Mouse (Mus musculus) kidney, embryonic 16.5 days (tissue): Measurements from ENCODE around the gene Aff1. TPM values are rescaled to one million over a fixed set of nuclear protein-coding genes. Genes with fewer than 3 reads are reported as not detected.

Source experiments
- ATAC-seq: fragments of 200-750 bp; cut with Nextera tagmentation; 2 replicates; pipeline ENCODE4 v1.8.0; 2017; ENCODE audit warnings: moderate TSS enrichment; ENCODE audit not compliant: low FRiP score, low TSS enrichment
- H3K27ac ChIP-seq: fragments of 300-500 bp; sonication (generic); 2 replicates; pipeline ENCODE4 v1.5.1; 2014; ENCODE audit warnings: low read length
- H3K27me3 ChIP-seq: fragments of 300-500 bp; sonication (generic); 2 replicates; pipeline ENCODE4 v1.6.1; 2014; ENCODE audit warnings: low read length, control low read depth, mixed read lengths; ENCODE audit not compliant: insufficient read depth
- H3K36me3 ChIP-seq: fragments of 300-500 bp; sonication (generic); 2 replicates; pipeline ENCODE4 v1.6.1; 2014; ENCODE audit warnings: low read length, control low read depth, mixed read lengths; ENCODE audit not compliant: insufficient read depth
- H3K4me1 ChIP-seq: fragments of 300-500 bp; sonication (generic); 2 replicates; pipeline ENCODE4 v1.6.1; 2014; ENCODE audit warnings: low read length, control low read depth, mixed read lengths; ENCODE audit not compliant: insufficient read depth
- H3K4me2 ChIP-seq: fragments of 300-500 bp; sonication (generic); replicated peaks from 2 replicates; pipeline ENCODE4 v1.6.1; 2014; ENCODE audit warnings: low read depth, low read length
- H3K4me3 ChIP-seq: fragments of 300-500 bp; sonication (generic); 2 replicates; pipeline ENCODE4 v1.5.1; 2014; ENCODE audit warnings: mild to moderate bottlenecking, low read length
- H3K9ac ChIP-seq: fragments of 300-500 bp; sonication (generic); replicated peaks from 2 replicates; pipeline ENCODE4 v1.6.1; 2014; ENCODE audit warnings: low read length
- H3K9me3 ChIP-seq: fragments of 300-500 bp; sonication (generic); 2 replicates; pipeline ENCODE4 v1.6.1; 2016; ENCODE audit warnings: low read length, control low read depth
- WGBS: fragments of 180-500 bp; shearing (Covaris S2); extraction: QIAGEN DNeasy Blood & Tissue Kit; methylation state at CpG from one replicate; pipeline ENCODE4 v1.1.7; 2014; 5-methylcytosine and 5-hydroxymethylcytosine counted together
- polyA plus RNA-seq: library from polyadenylated mRNA; unstranded; fragments of >200 nt; fragmentation: Nextera tagmentation; extraction: Ambion mirVana; gene quantifications from 2 replicates; pipeline ENCODE4 v1.2.1, GENCODE M21; 2015

The Aff1 gene
- polyA plus RNA-seq, 1 experiment from 2014 or later, result 13.2 TPM

DNA sequence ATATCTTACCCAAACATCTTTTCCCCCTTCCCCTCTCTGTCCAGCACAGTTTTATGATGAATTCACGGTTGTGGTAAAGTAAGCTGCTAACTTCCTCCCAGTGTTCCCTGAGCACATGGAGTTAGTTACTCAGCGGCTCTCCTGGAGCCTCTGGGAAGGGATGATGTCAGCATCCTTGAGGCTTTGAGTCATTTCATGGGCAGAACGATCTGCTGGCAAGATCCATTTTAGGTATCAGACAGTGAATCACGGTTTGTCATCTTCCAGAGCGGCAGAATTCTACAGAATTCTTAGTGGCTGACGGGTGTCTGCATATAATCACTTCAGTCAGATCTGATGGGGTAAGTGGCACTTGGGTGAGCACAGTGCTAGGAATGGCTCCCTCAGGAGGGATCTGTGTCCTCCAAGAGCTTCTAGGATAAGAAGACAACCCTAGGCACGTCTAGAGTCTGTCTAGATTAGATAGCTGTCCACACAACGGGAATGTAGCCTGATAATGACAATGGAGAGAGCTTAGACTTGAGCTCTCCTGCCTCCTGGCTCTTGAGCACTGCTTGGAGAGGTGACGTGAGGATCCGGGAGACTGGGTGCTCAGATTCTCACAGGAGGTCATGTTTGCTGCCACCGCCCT is 82.6 kb downstream of the Aff1 start:
- WGBS, result 59% methylated on average over 11 of the region's 11 CpGs
- Histone ChIP-seq H3K27me3 (no peaks in the 10 kb centered on the region), H3K9me3 (no peaks in the 10 kb centered on the region), H3K4me3 (no peak overlapping the region), H3K36me3 (no peaks in the 10 kb centered on the region), H3K9ac (no peak overlapping the region), H3K27ac (peak overlapping the region; percentile 77), H3K4me2 (no peak overlapping the region), H3K4me1 (peaks cover 85% of the 10 kb centered on the region)
- no peak for ATAC-seq

DNA sequence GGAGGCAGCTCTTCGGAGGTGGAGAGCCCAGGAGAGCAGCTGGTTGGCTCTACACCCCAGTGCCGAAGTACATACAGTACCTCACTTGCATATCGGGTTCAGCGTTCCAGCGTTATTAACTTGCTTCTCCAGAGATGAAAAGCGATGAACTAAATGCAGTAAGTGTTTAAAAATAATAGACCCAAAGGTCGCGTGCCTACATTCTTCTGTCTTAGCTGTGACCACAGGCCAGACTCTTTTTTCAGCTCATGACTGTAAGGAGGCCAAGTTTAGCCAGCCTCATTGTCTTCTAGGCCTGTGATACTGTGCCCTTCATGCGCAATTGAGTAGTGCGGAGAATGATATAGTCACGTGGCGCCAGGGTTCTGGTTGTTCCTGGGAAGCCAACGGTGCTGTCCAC is 83.3 kb downstream of the Aff1 start:
- 0 out of 2 replicates have a peak, but pooled peaks have one; percentile 11 for ATAC-seq
- Histone ChIP-seq H3K27ac (peak overlapping the region; percentile 77), H3K9me3 (no peaks in the 10 kb centered on the region), H3K4me1 (peaks cover 91% of the 10 kb centered on the region), H3K9ac (no peak overlapping the region), H3K27me3 (no peaks in the 10 kb centered on the region), H3K4me2 (no peak overlapping the region), H3K36me3 (no peaks in the 10 kb centered on the region), H3K4me3 (no peak overlapping the region)
- 62% methylated on average over 13 of the region's 13 CpGs for WGBS

DNA sequence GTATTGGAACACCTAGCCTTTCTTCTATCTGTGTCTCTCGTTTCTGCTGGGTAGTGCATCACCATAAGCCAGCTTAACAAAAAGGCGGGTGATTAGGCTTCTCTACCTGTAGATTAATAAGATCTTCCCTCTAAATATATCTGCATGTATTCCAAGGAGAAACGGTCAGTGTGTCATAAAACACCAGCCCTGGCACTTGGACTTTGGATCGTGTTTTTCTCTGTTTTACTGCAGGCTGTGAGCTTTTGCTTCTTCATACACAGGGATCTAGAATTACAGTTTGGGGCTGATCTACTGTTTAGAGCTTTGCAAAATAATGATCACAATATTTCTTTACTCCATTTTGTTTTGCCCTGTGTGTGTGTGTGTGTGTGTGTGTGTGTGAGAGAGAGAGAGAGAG is 84.7 kb downstream of the Aff1 start:
- Histone ChIP-seq H3K4me1 (peaks cover 95% of the 10 kb centered on the region), H3K9me3 (no peaks in the 10 kb centered on the region), H3K27ac (peak overlapping the region; percentile 96), H3K36me3 (no peaks in the 10 kb centered on the region), H3K27me3 (no peaks in the 10 kb centered on the region), H3K9ac (no peak overlapping the region), H3K4me3 (no peak overlapping the region), H3K4me2 (no peak overlapping the region)
- 46% methylated on average over 4 of the region's 4 CpGs for WGBS
- ATAC-seq, result no peak

DNA sequence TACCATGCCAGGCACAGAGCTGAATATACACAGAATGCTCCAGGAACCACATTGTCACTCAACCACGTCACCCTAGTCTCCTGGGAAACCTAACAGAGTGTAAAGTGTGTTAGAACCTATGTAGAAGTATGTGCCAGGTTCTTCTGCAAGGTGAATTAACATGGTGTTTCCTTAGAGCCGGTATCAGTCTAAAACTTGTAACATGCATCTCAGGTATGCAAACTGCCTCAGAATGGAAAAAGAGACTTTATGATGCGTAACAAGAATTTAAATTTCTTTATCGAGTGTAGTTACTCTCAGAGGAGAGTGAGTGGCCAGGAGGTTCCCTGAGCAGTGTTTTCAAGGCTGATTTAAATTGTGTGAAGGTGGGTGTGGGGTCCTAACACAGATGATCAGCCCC is 85.3 kb downstream of the Aff1 start:
- ATAC-seq, result no peak; the same call in 1 of the 2 replicates
- H3K27me3 ChIP-seq, result no peaks in the 10 kb centered on the region
- H3K4me3 ChIP-seq, result no peak overlapping the region
- H3K4me1 ChIP-seq, result peaks cover 93% of the 10 kb centered on the region
- H3K9ac ChIP-seq, result no peak overlapping the region
- 46% methylated on average over 4 of the region's 4 CpGs for WGBS
- peak overlapping the region; percentile 96 for H3K27ac ChIP-seq
- no peaks in the 10 kb centered on the region for H3K36me3 ChIP-seq
- peak overlapping the region; percentile 53 for H3K4me2 ChIP-seq
- no peaks in the 10 kb centered on the region for H3K9me3 ChIP-seq

DNA sequence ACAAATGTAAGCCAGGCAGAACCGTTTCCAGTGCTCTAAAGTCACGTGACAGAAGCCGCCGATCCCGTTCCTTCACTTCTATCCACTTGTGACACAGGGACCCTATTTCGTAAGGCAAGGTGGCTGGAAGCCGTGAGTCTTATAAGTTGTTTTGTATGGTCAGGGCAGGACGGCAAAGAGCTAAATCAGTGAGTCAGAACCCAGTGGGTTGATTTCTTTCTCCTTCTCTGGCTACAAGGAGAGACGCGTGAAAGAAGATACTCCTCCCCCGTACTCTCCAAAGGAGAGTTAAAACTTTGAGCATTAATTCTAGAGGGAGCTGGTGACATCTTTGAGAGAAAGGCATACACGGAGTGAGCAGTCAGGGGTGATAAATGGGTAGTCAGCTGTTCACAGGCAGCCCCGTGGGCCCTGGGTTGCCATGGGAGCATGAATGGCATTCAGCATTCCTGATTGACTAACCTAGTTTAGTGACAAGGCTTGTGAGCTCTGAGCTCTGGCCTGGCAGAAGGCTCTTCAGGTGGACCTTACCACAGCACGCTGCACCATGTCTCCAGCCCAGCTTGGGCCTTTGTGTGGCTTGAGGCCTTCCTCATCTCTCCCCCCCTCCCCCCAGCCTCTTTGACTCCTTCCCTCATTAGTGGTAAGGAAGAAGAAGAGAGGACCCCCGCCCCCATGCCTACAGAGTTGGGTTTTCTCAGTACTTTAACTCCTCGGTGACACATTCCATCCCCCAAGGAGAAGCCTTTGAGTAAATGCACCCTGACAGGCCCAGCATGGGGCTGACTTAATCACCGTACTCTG is 86.3 kb downstream of the Aff1 start:
- peak overlapping the region; percentile 96 for H3K27ac ChIP-seq

DNA sequence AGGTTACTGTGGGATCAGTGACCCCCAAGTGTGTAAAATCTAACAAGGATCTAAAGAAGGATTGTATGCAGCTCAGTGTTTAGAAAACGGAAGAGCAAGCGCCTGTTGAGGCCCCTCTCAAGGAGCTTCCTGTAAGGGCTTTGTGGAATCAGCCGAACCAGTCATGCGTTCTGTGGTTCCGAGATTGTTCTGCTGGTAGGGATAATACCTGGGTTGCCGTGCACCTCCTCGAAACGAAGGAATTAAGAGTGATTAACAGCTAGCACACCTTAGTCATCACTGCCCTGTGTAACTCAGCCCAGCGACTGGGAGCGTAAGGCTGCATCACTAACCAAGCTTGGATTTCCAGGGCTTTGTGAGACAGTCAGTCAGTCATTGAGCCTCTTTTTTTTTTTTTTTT is 87.7 kb downstream of the Aff1 start:
- Histone ChIP-seq H3K27me3 (no peaks in the 10 kb centered on the region), H3K4me2 (0 out of 2 replicates have a peak overlapping the region, but pooled peaks have one; percentile 11), H3K9ac (no peak overlapping the region), H3K9me3 (no peaks in the 10 kb centered on the region), H3K4me3 (no peak overlapping the region), H3K4me1 (peaks cover 78% of the 10 kb centered on the region), H3K36me3 (peaks cover 10% of the 10 kb centered on the region), H3K27ac (peak overlapping the region; percentile 96)
- 31% methylated on average over 10 of the region's 10 CpGs for WGBS
- no peak for ATAC-seq

More for the DNA sequence above, 86.3 kb downstream of the Aff1 start:
- no peaks in the 10 kb centered on the region for H3K9me3 ChIP-seq
- peak; percentile 84 for ATAC-seq
- H3K36me3 ChIP-seq, result no peaks in the 10 kb centered on the region
- H3K4me2 ChIP-seq, result peak overlapping the region; percentile 53
- no peaks in the 10 kb centered on the region for H3K27me3 ChIP-seq
- peak overlapping the region; percentile 63 for H3K9ac ChIP-seq
- peaks cover 88% of the 10 kb centered on the region for H3K4me1 ChIP-seq
- WGBS, result 8% methylated on average over 17 of the region's 17 CpGs
- peak overlapping the region; percentile 32 for H3K4me3 ChIP-seq

DNA sequence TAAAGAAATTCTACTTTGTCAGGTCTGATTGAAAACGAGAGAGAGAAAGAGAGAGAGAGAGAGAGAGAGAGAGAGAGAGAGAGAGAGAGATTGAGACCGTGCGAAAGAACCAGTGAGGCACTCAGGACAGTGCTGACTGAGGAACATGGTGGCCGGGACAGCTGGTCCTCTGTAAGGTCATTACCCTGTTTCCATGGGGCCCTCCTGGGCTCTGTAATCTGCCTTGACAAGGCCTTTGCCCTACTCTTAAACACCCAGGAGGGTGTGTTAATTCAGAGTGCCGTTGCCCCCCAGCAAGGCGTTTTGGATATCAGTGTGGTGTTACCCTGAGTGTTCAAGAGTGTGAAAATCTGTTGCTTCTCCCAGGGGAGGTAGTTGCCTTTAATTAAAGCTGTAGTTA is 88.1 kb downstream of the Aff1 start:
- ATAC-seq, result no peak
- Histone ChIP-seq H3K9me3 (no peaks in the 10 kb centered on the region), H3K27ac (0 out of 2 replicates have a peak overlapping the region, but pooled peaks have one; percentile 30), H3K9ac (no peak overlapping the region), H3K4me2 (no peak overlapping the region), H3K36me3 (peaks cover 10% of the 10 kb centered on the region), H3K27me3 (no peaks in the 10 kb centered on the region), H3K4me1 (peaks cover 74% of the 10 kb centered on the region), H3K4me3 (no peak overlapping the region)
- WGBS, result 42% methylated on average over 6 of the region's 6 CpGs

DNA sequence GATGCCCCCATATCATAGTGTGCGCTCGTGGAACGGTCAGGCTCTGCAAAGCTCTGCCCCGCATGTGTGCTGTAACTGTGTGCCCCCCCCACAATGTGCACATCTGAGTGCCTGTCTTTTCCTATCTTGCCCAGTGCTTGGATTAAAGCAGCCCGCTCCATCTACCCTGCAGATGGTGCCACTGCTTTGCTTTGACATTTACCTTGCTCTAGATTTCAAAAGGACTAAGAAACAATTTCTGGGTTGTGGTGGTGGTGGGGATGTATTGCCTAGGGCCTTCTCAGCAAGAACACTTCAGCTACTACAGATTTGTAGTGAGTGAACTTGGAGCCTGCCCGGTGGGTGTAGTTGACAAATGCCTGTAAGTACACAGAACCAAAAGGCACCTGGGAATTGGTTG is 88.7 kb downstream of the Aff1 start:
- no peak overlapping the region for H3K27ac ChIP-seq
- 83% methylated on average over 6 of the region's 6 CpGs for WGBS

DNA sequence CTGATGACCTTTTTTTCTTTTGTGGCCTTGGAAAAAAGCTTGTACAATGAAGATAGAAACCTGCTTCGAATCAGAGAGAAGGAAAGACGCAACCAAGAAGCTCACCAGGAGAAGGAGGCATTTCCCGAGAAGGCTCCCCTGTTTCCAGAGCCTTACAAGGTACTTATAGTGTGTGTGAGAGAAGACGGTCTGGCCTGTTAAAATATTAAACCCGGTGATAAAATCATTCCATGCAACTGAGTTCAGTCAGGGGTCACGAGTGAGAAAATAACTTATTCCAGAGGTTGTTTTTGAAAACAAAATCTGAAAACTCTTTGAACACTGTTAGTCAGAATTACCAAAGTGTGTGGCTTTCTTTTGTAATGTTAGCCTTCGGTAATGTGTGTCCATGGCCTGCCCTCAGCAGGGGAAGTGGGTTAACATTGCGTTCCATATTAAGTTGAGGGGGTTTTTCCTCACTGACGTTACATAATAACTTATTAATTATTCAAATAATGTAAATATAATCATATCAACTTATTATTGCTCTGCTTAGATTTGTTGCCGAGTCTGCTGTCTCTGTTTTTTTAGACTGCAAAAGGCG is 91.0 kb downstream of the Aff1 start:
- no peak overlapping the region for H3K4me3 ChIP-seq
- no peak for ATAC-seq
- WGBS, result 54% methylated on average over 11 of the region's 11 CpGs
- peaks cover 50% of the 10 kb centered on the region for H3K4me1 ChIP-seq
- no peak overlapping the region for H3K9ac ChIP-seq
- peak overlapping the region; percentile 62 for H3K27ac ChIP-seq
- H3K9me3 ChIP-seq, result no peaks in the 10 kb centered on the region
- peaks cover 14% of the 10 kb centered on the region for H3K36me3 ChIP-seq
- no peaks in the 10 kb centered on the region for H3K27me3 ChIP-seq
- H3K4me2 ChIP-seq, result no peak overlapping the region

More for the DNA sequence above, 88.7 kb downstream of the Aff1 start:
- Histone ChIP-seq H3K4me1 (peaks cover 68% of the 10 kb centered on the region), H3K4me3 (no peak overlapping the region), H3K27me3 (no peaks in the 10 kb centered on the region), H3K4me2 (no peak overlapping the region), H3K9ac (no peak overlapping the region), H3K36me3 (peaks cover 10% of the 10 kb centered on the region), H3K9me3 (no peaks in the 10 kb centered on the region)
- ATAC-seq, result no peak
